Mouse (Mus musculus) macrophage (primary cell): ENCODE measurements around the gene Gab2. TPM values are rescaled to one million over a fixed set of nuclear protein-coding genes. Genes with fewer than 3 reads are reported as not detected.

Experiments
- H3K27ac ChIP-seq: fragments of 350-480 bp; formaldehyde crosslinking; 2 replicates; pipeline ENCODE4 v1.9.0; 2021
- H3K36me3 ChIP-seq: fragments of 350-480 bp; formaldehyde crosslinking; 2 replicates; pipeline ENCODE4 v1.9.0; 2021; ENCODE audit errors: inconsistent target
- H3K4me3 ChIP-seq: fragments of 350-480 bp; formaldehyde crosslinking; 2 replicates; pipeline ENCODE4 v1.9.0; 2021; ENCODE audit errors: inconsistent target
- H3K79me2 ChIP-seq: fragments of 350-480 bp; formaldehyde crosslinking; 2 replicates; pipeline ENCODE4 v1.9.0; 2021; ENCODE audit errors: inconsistent target
- WGBS: methylation state at CpG from one replicate; pipeline ENCODE4 v1.1.7; 2026; ENCODE audit warnings: inconsistent platforms; ENCODE audit not compliant: missing documents; 5-methylcytosine and 5-hydroxymethylcytosine counted together
- polyA plus RNA-seq: library from polyadenylated mRNA; stranded (reverse); fragments of 250-400 nt; gene quantifications from 3 replicates; pipeline ENCODE4 v1.2.4, GENCODE M21; 2018; ENCODE audit warnings: inconsistent platforms

Gab2 gene
- polyA plus RNA-seq, 1 experiment from 2014 or later, result 68.4 TPM

GRCm38 (mm10) chr7:97329676-97330075 lies 248.3 kb downstream of the Gab2 start:
- H3K4me3 ChIP-seq, result no peak overlapping the region
- whole genome bisulfite sequencing, result 89% methylated on average over 3 of the region's 3 CpGs

GRCm38 (mm10) chr7:97330931-97331645 lies 249.7 kb downstream of the Gab2 start:
- Histone ChIP-seq H3K36me3 (no peaks in the 10 kb centered on the region; the same call in 1 of the 2 replicates), H3K79me2 (peaks cover 9% of the 10 kb centered on the region; the same call in 1 of the 2 replicates), H3K4me3 (peak overlapping the region; percentile 62), H3K27ac (no peak overlapping the region)
- WGBS, result 71% methylated on average over 11 of the region's 11 CpGs

More at GRCm38 (mm10) chr7:97329676-97330075, 248.3 kb downstream of the Gab2 start:
- Histone ChIP-seq H3K36me3 (peaks cover 3% of the 10 kb centered on the region; the same call in 1 of the 2 replicates), H3K79me2 (peaks cover 9% of the 10 kb centered on the region; the same call in 1 of the 2 replicates), H3K27ac (no peak overlapping the region)

GRCm38 (mm10) chr7:97331726-97332666 lies 250.6 kb downstream of the Gab2 start, which contains the start of the genes Usp35 and Kctd21:
TSS of gene Usp35 (minus strand) at chr7:97332020.
TSS of gene Kctd21 (plus strand) at chr7:97332327.
- Histone ChIP-seq H3K4me3 (peak within 1 kb of the TSS; percentile 80), H3K79me2 (peaks cover 9% of the 10 kb centered on the region; the same call in 1 of the 2 replicates), H3K27ac (peak within 1 kb of the TSS; percentile 52), H3K36me3 (no peaks in the 10 kb centered on the region; the same call in 1 of the 2 replicates)
- WGBS, result 2% methylated on average over 63 of the region's 68 CpGs

GRCm38 (mm10) chr7:97332667-97333041 lies 251.3 kb downstream of the Gab2 start:
- WGBS, result 5% methylated on average over 9 of the region's 9 CpGs
- Histone ChIP-seq H3K36me3 (no peaks in the 10 kb centered on the region; the same call in 1 of the 2 replicates), H3K4me3 (peak overlapping the region; percentile 80), H3K79me2 (peaks cover 14% of the 10 kb centered on the region; the same call in 1 of the 2 replicates), H3K27ac (peak overlapping the region; percentile 52)

- WGBS, result 71% methylated on average over 6 of the region's 6 CpGs
- Histone ChIP-seq H3K4me3 (peak overlapping the region; percentile 80), H3K79me2 (peaks cover 18% of the 10 kb centered on the region; the same call in 1 of the 2 replicates), H3K27ac (peak overlapping the region; percentile 52; the same call in 1 of the 2 replicates), H3K36me3 (no peaks in the 10 kb centered on the region; the same call in 1 of the 2 replicates)
These were observed 251.9 kb downstream of the Gab2 start for GRCm38 (mm10) chr7:97333113-97333898.

GRCm38 (mm10) chr7:97334406-97334805 lies 253.0 kb downstream of the Gab2 start:
- peaks cover 18% of the 10 kb centered on the region; the same call in 1 of the 2 replicates for H3K79me2 ChIP-seq
- WGBS, result 75% methylated on average over 2 of the region's 2 CpGs
- no peak overlapping the region for H3K4me3 ChIP-seq

GRCm38 (mm10) chr7:97336678-97337077 lies 255.3 kb downstream of the Gab2 start:
- no peaks in the 10 kb centered on the region for H3K36me3 ChIP-seq
- H3K27ac ChIP-seq, result peak overlapping the region; percentile 77
- no peak overlapping the region for H3K4me3 ChIP-seq
- WGBS, result 20% methylated on average over 1 of the region's 1 CpGs
- peaks cover 18% of the 10 kb centered on the region; the same call in 1 of the 2 replicates for H3K79me2 ChIP-seq

More at GRCm38 (mm10) chr7:97334406-97334805, 253.0 kb downstream of the Gab2 start:
- H3K36me3 ChIP-seq, result no peaks in the 10 kb centered on the region; the same call in 1 of the 2 replicates
- no peak overlapping the region for H3K27ac ChIP-seq

- H3K36me3 ChIP-seq, result no peaks in the 10 kb centered on the region
- H3K79me2 ChIP-seq, result peaks cover 9% of the 10 kb centered on the region; the same call in 1 of the 2 replicates
- H3K27ac ChIP-seq, result no peak overlapping the region
- no peak overlapping the region for H3K4me3 ChIP-seq
- 79% methylated on average over 4 of the region's 4 CpGs for WGBS
These were observed 257.2 kb downstream of the Gab2 start for GRCm38 (mm10) chr7:97338593-97338992.

- H3K27ac ChIP-seq, result no peak overlapping the region
- H3K36me3 ChIP-seq, result no peaks in the 10 kb centered on the region
- peaks cover 9% of the 10 kb centered on the region; the same call in 1 of the 2 replicates for H3K79me2 ChIP-seq
- no peak overlapping the region for H3K4me3 ChIP-seq
- WGBS, result 96% methylated on average over 7 of the region's 7 CpGs
These were observed 258.2 kb downstream of the Gab2 start for GRCm38 (mm10) chr7:97339623-97340022.

- no peaks in the 10 kb centered on the region for H3K36me3 ChIP-seq
- peaks cover 9% of the 10 kb centered on the region; the same call in 1 of the 2 replicates for H3K79me2 ChIP-seq
- H3K4me3 ChIP-seq, result no peak overlapping the region
- H3K27ac ChIP-seq, result no peak overlapping the region
- 95% methylated on average over 16 of the region's 18 CpGs for WGBS
These were observed 259.8 kb downstream of the Gab2 start for GRCm38 (mm10) chr7:97340907-97341849.

- H3K4me3 ChIP-seq, result no peak overlapping the region
- 64% methylated on average over 2 of the region's 2 CpGs for WGBS
These were observed 261.6 kb downstream of the Gab2 start for GRCm38 (mm10) chr7:97342961-97343360.

GRCm38 (mm10) chr7:97344655-97345054 lies 263.3 kb downstream of the Gab2 start:
- Histone ChIP-seq H3K27ac (no peak overlapping the region), H3K36me3 (peaks cover 25% of the 10 kb centered on the region), H3K4me3 (no peak overlapping the region), H3K79me2 (no peaks in the 10 kb centered on the region)
- WGBS, result 100% methylated on average over 2 of the region's 2 CpGs

More at GRCm38 (mm10) chr7:97342961-97343360, 261.6 kb downstream of the Gab2 start:
- Histone ChIP-seq H3K27ac (no peak overlapping the region), H3K79me2 (peaks cover under 1% of the 10 kb centered on the region; the same call in 1 of the 2 replicates), H3K36me3 (peaks cover 9% of the 10 kb centered on the region)
